Mouse (Mus musculus) kidney, adult 2 months (tissue): ENCODE measurements at regions not wholly inside any gene's neighbourhood (a gene's known extent, or its start where the extent isn't known, plus 50 kb on each side); places are given as distances from the start of the nearest gene placed in this dataset.

Experiments used
- CTCF ChIP-seq: fragments of 200-500 bp; conservative IDR thresholded peaks from 2 replicates; pipeline ENCODE4 v1.5.1; 2011; ENCODE audit warnings: low read depth, mild to moderate bottlenecking, control low read depth, low read length, moderate library complexity, mixed read lengths; ENCODE audit not compliant: insufficient read depth, insufficient read length
- POLR2A ChIP-seq: fragments of 200-500 bp; IDR thresholded peaks from one replicate; pipeline ENCODE4 v1.6.1; 2011; ENCODE audit warnings: low read depth, low read length, control low read depth

- TF ChIP-seq CTCF = no peak
- no peak for TF ChIP-seq POLR2A
Observed at GRCm38 (mm10) chr6:112547251-112547650, 57.5 kb upstream of the Oxtr start.
